Comparison of ENCODE assay signal across 19 mouse cellular contexts in genomic region chr5:34397866-34398265, GRCm38 (mm10). TPM values are rescaled to one million over a fixed set of nuclear protein-coding genes. Genes with fewer than 3 reads are reported as not detected.
A peak's percentile ranks its signal among the peaks of the same experiment; 100 is the strongest.
DNase-seq lines count a peak whose midpoint lies in the region; ATAC-seq and TF ChIP-seq lines count a peak whose summit lies in the region.
"Had no signal": no experiment of that assay in that cellular context is flagged by ENCODE, and none has a peak within 500 bp of the region (broad histone marks: within the 10 kb centered on the region; RNA-seq: fewer than 3 reads in every experiment).

No protein-coding gene starts in this region.

- H3K36me3 ChIP-seq in forebrain, embryonic 12.5 days (replicated peaks): no peaks in the 10 kb centered on the region
- no peaks in the 10 kb centered on the region for H3K36me3 ChIP-seq in forebrain, embryonic 11.5 days (ENCODE audit: control insufficient read depth, insufficient read depth, low read length)
- no peaks in the 10 kb centered on the region for H3K36me3 ChIP-seq in heart, postnatal 0 days (replicated peaks; ENCODE audit: control insufficient read depth, insufficient read depth, low read length)
- H3K36me3 ChIP-seq in heart, embryonic 12.5 days: no peaks in the 10 kb centered on the region
- no peaks in the 10 kb centered on the region for H3K36me3 ChIP-seq in midbrain, postnatal 0 days (ENCODE audit: insufficient read depth, low read length)
- H3K36me3 ChIP-seq in midbrain, embryonic 11.5 days (ENCODE audit: control insufficient read depth, insufficient read depth, low read length): no peaks in the 10 kb centered on the region
- no peaks in the 10 kb centered on the region for H3K36me3 ChIP-seq in stomach, postnatal 0 days (ENCODE audit: control insufficient read depth, insufficient read depth, low read length)
- H3K36me3 ChIP-seq: hindbrain, embryonic 12.5 days; limb, embryonic 13.5 days; liver, embryonic 15.5 days; midbrain, embryonic 10.5 days; neural tube, embryonic 15.5 days had no signal

- no peak for ATAC-seq in forebrain, embryonic 12.5 days (ENCODE audit: low FRiP score)
- ATAC-seq in forebrain, embryonic 11.5 days (replicated peaks; ENCODE audit: low FRiP score): no peak
- no peak for ATAC-seq in heart, postnatal 0 days (ENCODE audit: insufficient read depth, low read depth)
- ATAC-seq in heart, embryonic 12.5 days (ENCODE audit: insufficient number of reproducible peaks, low FRiP score): no peak
- ATAC-seq in midbrain, postnatal 0 days (ENCODE audit: low FRiP score): no peak
- no peak for ATAC-seq in midbrain, embryonic 11.5 days (ENCODE audit: low FRiP score)
- no peak for ATAC-seq in stomach, postnatal 0 days (ENCODE audit: low FRiP score, low TSS enrichment)

- H3K27me3 ChIP-seq in forebrain, embryonic 12.5 days: no peaks in the 10 kb centered on the region
- H3K27me3 ChIP-seq in forebrain, embryonic 11.5 days (ENCODE audit: control insufficient read depth, insufficient read depth, low read length): no peaks in the 10 kb centered on the region
- no peaks in the 10 kb centered on the region for H3K27me3 ChIP-seq in heart, postnatal 0 days (ENCODE audit: control insufficient read depth, insufficient read depth, low read length)
- H3K27me3 ChIP-seq in heart, embryonic 12.5 days (replicated peaks): no peaks in the 10 kb centered on the region
- no peaks in the 10 kb centered on the region for H3K27me3 ChIP-seq in midbrain, postnatal 0 days (ENCODE audit: insufficient read depth, low read length)
- H3K27me3 ChIP-seq in midbrain, embryonic 11.5 days (ENCODE audit: control insufficient read depth, insufficient read depth, low read length): no peaks in the 10 kb centered on the region
- no peaks in the 10 kb centered on the region for H3K27me3 ChIP-seq in stomach, postnatal 0 days (ENCODE audit: control insufficient read depth, insufficient read depth, low read length)
- H3K27me3 ChIP-seq: hindbrain, embryonic 12.5 days; limb, embryonic 13.5 days; liver, embryonic 15.5 days; neural tube, embryonic 15.5 days had no signal

- H3K9me3 ChIP-seq in forebrain, embryonic 12.5 days: no peaks in the 10 kb centered on the region
- no peaks in the 10 kb centered on the region for H3K9me3 ChIP-seq in forebrain, embryonic 11.5 days (ENCODE audit: control insufficient read depth, low read length)
- no peaks in the 10 kb centered on the region for H3K9me3 ChIP-seq in heart, postnatal 0 days (replicated peaks; ENCODE audit: control insufficient read depth, low read length)
- H3K9me3 ChIP-seq in heart, embryonic 12.5 days (replicated peaks): no peaks in the 10 kb centered on the region
- H3K9me3 ChIP-seq in midbrain, postnatal 0 days (ENCODE audit: low read length): no peaks in the 10 kb centered on the region
- H3K9me3 ChIP-seq in midbrain, embryonic 11.5 days (ENCODE audit: control insufficient read depth, low read length): no peaks in the 10 kb centered on the region
- no peaks in the 10 kb centered on the region for H3K9me3 ChIP-seq in stomach, postnatal 0 days (ENCODE audit: control insufficient read depth, low read length)
- H3K9me3 ChIP-seq: hindbrain, embryonic 12.5 days; limb, embryonic 13.5 days; liver, embryonic 15.5 days; midbrain, embryonic 10.5 days; neural tube, embryonic 15.5 days had no signal

- TF ChIP-seq EP300 in heart, postnatal 0 days (IDR thresholded peaks at IDR 0.05; ENCODE audit: low read depth): no peak
- no peak for TF ChIP-seq EP300 in stomach, postnatal 0 days (optimal IDR thresholded peaks at IDR 0.05)

- H3K4me1 ChIP-seq in forebrain, embryonic 12.5 days: no peaks in the 10 kb centered on the region
- no peaks in the 10 kb centered on the region for H3K4me1 ChIP-seq in forebrain, embryonic 11.5 days (replicated peaks; ENCODE audit: control insufficient read depth, insufficient read depth, low read length)
- H3K4me1 ChIP-seq in heart, postnatal 0 days (ENCODE audit: control insufficient read depth, insufficient read depth): peaks cover 31% of the 10 kb centered on the region
- peaks cover 41% of the 10 kb centered on the region for H3K4me1 ChIP-seq in heart, embryonic 12.5 days (replicated peaks)
- 0 out of 2 replicates have a peak, but pooled peaks cover 4% of the 10 kb centered on the region for H3K4me1 ChIP-seq in midbrain, postnatal 0 days (ENCODE audit: insufficient read depth, low read length)
- no peaks in the 10 kb centered on the region for H3K4me1 ChIP-seq in midbrain, embryonic 11.5 days (ENCODE audit: control insufficient read depth, insufficient read depth, low read length)
- no peaks in the 10 kb centered on the region for H3K4me1 ChIP-seq in stomach, postnatal 0 days (replicated peaks; ENCODE audit: control insufficient read depth, insufficient read depth)
- H3K4me1 ChIP-seq: midbrain, embryonic 10.5 days had no signal

- H3K9ac ChIP-seq in forebrain, embryonic 12.5 days: no peak overlapping the region
- no peak overlapping the region for H3K9ac ChIP-seq in forebrain, embryonic 11.5 days (ENCODE audit: low read length)
- H3K9ac ChIP-seq in heart, postnatal 0 days (replicated peaks; ENCODE audit: low read depth, low read length): no peak overlapping the region
- no peak overlapping the region for H3K9ac ChIP-seq in heart, embryonic 12.5 days
- H3K9ac ChIP-seq in midbrain, postnatal 0 days (replicated peaks; ENCODE audit: low read length, poor library complexity, severe bottlenecking): no peak overlapping the region
- H3K9ac ChIP-seq in midbrain, embryonic 11.5 days (ENCODE audit: low read length): no peak overlapping the region
- no peak overlapping the region for H3K9ac ChIP-seq in stomach, postnatal 0 days (ENCODE audit: low read length)
- H3K9ac ChIP-seq: hindbrain, embryonic 12.5 days; limb, embryonic 13.5 days; liver, embryonic 15.5 days; neural tube, embryonic 15.5 days had no signal

- H3K4me3 ChIP-seq in forebrain, embryonic 12.5 days (replicated peaks): no peak overlapping the region
- no peak overlapping the region for H3K4me3 ChIP-seq in forebrain, embryonic 11.5 days (ENCODE audit: low read depth, low read length)
- no peak overlapping the region for H3K4me3 ChIP-seq in heart, postnatal 0 days (ENCODE audit: low read depth, low read length)
- no peak overlapping the region for H3K4me3 ChIP-seq in heart, embryonic 12.5 days
- H3K4me3 ChIP-seq in midbrain, postnatal 0 days (ENCODE audit: low read depth, low read length): no peak overlapping the region
- H3K4me3 ChIP-seq in midbrain, embryonic 11.5 days (ENCODE audit: low read depth, low read length): no peak overlapping the region
- no peak overlapping the region for H3K4me3 ChIP-seq in stomach, postnatal 0 days (ENCODE audit: low read depth, low read length)
- H3K4me3 ChIP-seq: erythroblast, embryonic 14.5 days; hindbrain, embryonic 12.5 days; limb, embryonic 13.5 days; liver, embryonic 15.5 days; midbrain, embryonic 10.5 days; myocyte; neural tube, embryonic 15.5 days had no signal

- H3K27ac ChIP-seq in forebrain, embryonic 12.5 days: 0 out of 2 replicates have a peak overlapping the region, but pooled peaks have one; percentile 2
- H3K27ac ChIP-seq in forebrain, embryonic 11.5 days (ENCODE audit: low read depth, low read length): no peak overlapping the region
- no peak overlapping the region for H3K27ac ChIP-seq in heart, postnatal 0 days (ENCODE audit: low read depth)
- H3K27ac ChIP-seq in heart, embryonic 12.5 days (ENCODE audit: poor library complexity, severe bottlenecking): no peak overlapping the region
- H3K27ac ChIP-seq in midbrain, postnatal 0 days (ENCODE audit: low read depth, low read length): no peak overlapping the region
- no peak overlapping the region for H3K27ac ChIP-seq in midbrain, embryonic 11.5 days (ENCODE audit: low read depth, low read length)
- H3K27ac ChIP-seq in stomach, postnatal 0 days (replicated peaks): no peak overlapping the region
- H3K27ac ChIP-seq: hindbrain, embryonic 12.5 days; limb, embryonic 13.5 days; liver, embryonic 15.5 days; midbrain, embryonic 10.5 days; neural tube, embryonic 15.5 days had no signal

- TF ChIP-seq CTCF in heart, postnatal 0 days (IDR thresholded peaks at IDR 0.05; ENCODE audit: low read depth): peak; percentile 18; the same call in 1 of the 2 replicates
- TF ChIP-seq CTCF in midbrain, postnatal 0 days (IDR thresholded peaks at IDR 0.05): peak; percentile 31
- TF ChIP-seq CTCF in stomach, postnatal 0 days (IDR thresholded peaks at IDR 0.05; ENCODE audit: low read depth): peak; percentile 40

- no peak for DNase-seq in forebrain, embryonic 11.5 days (ENCODE audit: low spot score)
- DNase-seq in heart, postnatal 0 days (ENCODE audit: low spot score): peak; percentile 26
- DNase-seq in midbrain, postnatal 0 days (ENCODE audit: low spot score): no peak
- DNase-seq in midbrain, embryonic 11.5 days (ENCODE audit: low spot score, missing footprints): no peak
- DNase-seq in stomach, postnatal 0 days (ENCODE audit: low spot score): no peak
- DNase-seq in cerebellum, adult 9-11 months: no peak
- DNase-seq: B cell, adult 2 months; kidney, adult 11 months; kidney, postnatal 10 days; layer of hippocampus, adult 9-11 months had no signal

- H3K4me2 ChIP-seq in forebrain, embryonic 12.5 days: no peak overlapping the region
- no peak overlapping the region for H3K4me2 ChIP-seq in forebrain, embryonic 11.5 days (ENCODE audit: low read depth, low read length, severe bottlenecking)
- H3K4me2 ChIP-seq in heart, postnatal 0 days (ENCODE audit: low read depth, low read length): no peak overlapping the region
- no peak overlapping the region for H3K4me2 ChIP-seq in heart, embryonic 12.5 days
- no peak overlapping the region for H3K4me2 ChIP-seq in midbrain, postnatal 0 days (ENCODE audit: low read depth, low read length, poor library complexity, severe bottlenecking)
- H3K4me2 ChIP-seq in midbrain, embryonic 11.5 days: no peak overlapping the region
- H3K4me2 ChIP-seq in stomach, postnatal 0 days (replicated peaks; ENCODE audit: low read depth): no peak overlapping the region
- H3K4me2 ChIP-seq: hindbrain, embryonic 12.5 days; limb, embryonic 13.5 days; liver, embryonic 15.5 days; neural tube, embryonic 15.5 days had no signal

- 92% methylated on average over 2 of the region's 2 CpGs for WGBS in forebrain, embryonic 12.5 days
- 94% methylated on average over 2 of the region's 2 CpGs for WGBS in forebrain, embryonic 11.5 days
- WGBS in heart, postnatal 0 days: 74% methylated on average over 2 of the region's 2 CpGs
- 91% methylated on average over 2 of the region's 2 CpGs for WGBS in heart, embryonic 12.5 days
- 87% methylated on average over 2 of the region's 2 CpGs for WGBS in midbrain, postnatal 0 days
- 94% methylated on average over 2 of the region's 2 CpGs for WGBS in midbrain, embryonic 11.5 days
- 77% methylated on average over 2 of the region's 2 CpGs for WGBS in stomach, postnatal 0 days

RNA-seq across cellular contexts. Expression of gene Fam193a, which starts 28.1 kb away (rescaled TPM):
- 17.8 and 19.9 TPM in 2 replicates for polyA plus RNA-seq in forebrain, embryonic 12.5 days (2016; fragmentation: Nextera tagmentation; extraction: Ambion mirVana)
- 19.6 TPM in 2 replicates for polyA plus RNA-seq in forebrain, embryonic 11.5 days (2014; fragmentation: Nextera tagmentation; extraction: Ambion mirVana)
- 31.0 and 44.3 TPM in 2 replicates for total RNA-seq in heart, postnatal 0 days (2014; rRNA removed; ENCODE audit: low replicate concordance)
- 5.4 TPM in 2 replicates for polyA plus RNA-seq in heart, postnatal 0 days (2015; fragmentation: Nextera tagmentation; extraction: Ambion mirVana)
- 7.8 and 8.5 TPM in 2 replicates for polyA plus RNA-seq in heart, embryonic 12.5 days (2016; fragmentation: Nextera tagmentation; extraction: Ambion mirVana)
- 53.3 and 54.5 TPM in 2 replicates for total RNA-seq in midbrain, postnatal 0 days (2014; rRNA removed)
- polyA plus RNA-seq in midbrain, postnatal 0 days (2015; fragmentation: Nextera tagmentation; extraction: Ambion mirVana): 9.6 and 12.4 TPM in 2 replicates
- 14.4 and 15.3 TPM in 2 replicates for polyA plus RNA-seq in midbrain, embryonic 11.5 days (2014; fragmentation: Nextera tagmentation; extraction: Ambion mirVana)
- polyA plus RNA-seq in stomach, postnatal 0 days (2015; fragmentation: Nextera tagmentation; extraction: Ambion mirVana): 3.2 and 3.5 TPM in 2 replicates
